Mouse (Mus musculus) ES-E14 (cell line): ENCODE measurements around the gene Tmem240. TPM values are rescaled to one million over a fixed set of nuclear protein-coding genes. Genes with fewer than 3 reads are reported as not detected.
"Not testable (repeated sequence)": the region's sequence is repeated elsewhere in the genome, so short reads cannot be mapped to it uniquely, and the experiment has no call there.

Experiments used
- DNase-seq: peaks from one replicate; pipeline ENCODE4 v3.0.0-alpha.2; 2013; ENCODE audit warnings: low read depth, low spot score
- H3K27ac ChIP-seq: 2 replicates; pipeline ENCODE4 v1.5.1; 2012; ENCODE audit warnings: low read depth, mild to moderate bottlenecking, low read length, moderate library complexity, mixed read lengths; ENCODE audit not compliant: poor library complexity, insufficient read depth, severe bottlenecking
- H3K36me3 ChIP-seq: 2 replicates; pipeline ENCODE4 v1.6.1; 2012; ENCODE audit warnings: mild to moderate bottlenecking, low read length, moderate library complexity, mixed read lengths; ENCODE audit not compliant: control insufficient read depth, poor library complexity, insufficient read depth, severe bottlenecking
- H3K4me1 ChIP-seq, 2 experiments: fragments of 150-350 bp in 1 of 2; sonication (generic) in 1 of 2; 2 replicates each; pipeline ENCODE4 v1.6.1; 2012; ENCODE audit warnings: low read length in 2 of 2, mild to moderate bottlenecking in 1 of 2, mixed read lengths in 1 of 2; ENCODE audit not compliant: control insufficient read depth in 2 of 2, insufficient read depth in 2 of 2, poor library complexity in 1 of 2
- H3K4me3 ChIP-seq, 2 experiments: fragments of 150-350 bp in 1 of 2; sonication (generic) in 1 of 2; 2 replicates each; pipeline ENCODE4 v1.5.1; 2012; ENCODE audit warnings: low read length in 2 of 2, low read depth in 1 of 2, mild to moderate bottlenecking in 1 of 2, mixed read lengths in 1 of 2; ENCODE audit not compliant: insufficient read depth in 1 of 2, poor library complexity in 1 of 2, severe bottlenecking in 1 of 2
- H3K9ac ChIP-seq: 2 replicates; pipeline ENCODE4 v1.6.1; 2012; ENCODE audit warnings: low read depth, mild to moderate bottlenecking, low read length, mixed read lengths; ENCODE audit not compliant: poor library complexity, insufficient read depth, severe bottlenecking
- H3K9me3 ChIP-seq: fragments of 150-350 bp; sonication (generic); 2 replicates; pipeline ENCODE4 v1.6.1; 2012; ENCODE audit warnings: low read depth, mild to moderate bottlenecking, low read length; ENCODE audit not compliant: control insufficient read depth, insufficient read depth
- CHD2 ChIP-seq: IDR thresholded peaks from 2 replicates; pipeline ENCODE4 v1.6.1; 2014; ENCODE audit warnings: mild to moderate bottlenecking, low read depth, low read length, inconsistent platforms
- HCFC1 ChIP-seq: IDR thresholded peaks from 2 replicates; pipeline ENCODE4 v1.6.1; 2012; ENCODE audit warnings: low read length, inconsistent platforms, borderline replicate concordance; ENCODE audit not compliant: insufficient read depth
- MAFK ChIP-seq: IDR thresholded peaks from 2 replicates; pipeline ENCODE4 v1.6.1; 2014; ENCODE audit warnings: mild to moderate bottlenecking, low read depth, low read length, inconsistent platforms; ENCODE audit not compliant: insufficient read depth
- ZC3H11A ChIP-seq: IDR thresholded peaks from 2 replicates; pipeline ENCODE4 v1.6.1; 2012; ENCODE audit warnings: low read depth, mild to moderate bottlenecking, inconsistent platforms, low read length, borderline replicate concordance
- ZNF384 ChIP-seq: IDR thresholded peaks from 2 replicates; pipeline ENCODE4 v1.6.1; 2012; ENCODE audit warnings: low read depth, low read length, inconsistent platforms
- in situ Hi-C, 2 experiments: fragments of 600-800 bp; cut with MboI; formaldehyde crosslinking; loops; one replicate each; pipeline ENCODE4 v1.15.1; 2025; ENCODE audit warnings: low sequenced_read_pairs in 2 of 2, inconsistent platforms in 1 of 2; ENCODE audit not compliant: unreplicated experiment in 2 of 2
- total RNA-seq: library from RNA; depleted of rRNA; stranded (reverse); fragments of 300-350 nt; gene quantifications from 2 replicates; pipeline ENCODE4 v1.2.3, GENCODE M21; 2012; rRNA removed

Gene Tmem240
- total RNA-seq, 1 experiment = 0.22 TPM

DNA sequence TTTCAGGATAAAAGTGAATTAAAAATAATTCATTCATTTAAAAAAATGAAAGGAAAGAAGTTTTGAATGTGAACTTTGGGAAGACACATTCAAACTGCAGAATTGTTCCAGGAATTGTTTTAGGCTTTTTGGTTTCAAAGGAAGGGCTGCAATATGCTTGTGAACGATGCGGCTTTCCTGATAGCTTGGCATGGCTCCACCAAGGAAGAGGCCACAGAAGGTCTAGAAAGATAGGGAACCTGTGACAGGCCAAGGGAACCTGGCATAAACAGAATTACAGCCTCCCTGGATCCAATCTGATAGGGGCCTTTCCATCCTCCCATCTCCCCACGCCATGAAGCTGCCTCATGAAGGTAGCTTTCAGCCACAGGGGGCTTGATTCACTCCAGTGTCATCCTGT is 53.7 kb downstream of the Tmem240 start:
- Histone ChIP-seq H3K4me1 (peaks cover 5 to 7% of the 10 kb centered on the region in 2 experiments; a peak in 3 of 4 replicates), H3K9me3 (no peaks in the 10 kb centered on the region), H3K36me3 (no peaks in the 10 kb centered on the region), H3K27ac (no peak overlapping the region), H3K9ac (no peak overlapping the region), H3K4me3 (no peak overlapping the region)
- no peak for DNase-seq
- TF ChIP-seq HCFC1 (no peak), ZNF384 (no peak), MAFK (no peak), CHD2 (no peak), ZC3H11A (no peak)
- in situ Hi-C loops = no loop called here

DNA sequence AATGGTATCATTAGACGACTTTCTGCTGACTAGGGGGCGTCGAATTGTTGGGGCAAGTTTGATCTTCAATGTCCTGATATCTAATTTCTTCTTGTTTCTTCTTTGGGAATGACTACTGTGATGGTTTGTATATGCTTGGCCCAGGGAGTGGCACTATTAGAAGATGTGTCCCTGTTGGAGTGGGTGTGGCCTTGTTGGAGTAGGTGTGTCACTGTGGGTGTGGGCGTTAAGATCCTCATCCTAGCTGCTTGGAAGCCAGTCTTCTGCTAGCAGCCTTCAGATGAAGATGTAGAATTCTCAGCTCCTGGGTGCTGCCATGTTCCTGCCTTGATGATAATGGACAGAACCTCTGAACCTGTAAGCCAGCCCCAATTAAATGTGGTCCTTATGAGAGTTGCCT is 54.2 kb downstream of the Tmem240 start:
- DNase-seq, H3K9me3 ChIP-seq, H3K36me3 ChIP-seq, in situ Hi-C loops, H3K4me1 ChIP-seq, H3K9ac ChIP-seq, H3K4me3 ChIP-seq, H3K27ac ChIP-seq: not testable (repeated sequence)

DNA sequence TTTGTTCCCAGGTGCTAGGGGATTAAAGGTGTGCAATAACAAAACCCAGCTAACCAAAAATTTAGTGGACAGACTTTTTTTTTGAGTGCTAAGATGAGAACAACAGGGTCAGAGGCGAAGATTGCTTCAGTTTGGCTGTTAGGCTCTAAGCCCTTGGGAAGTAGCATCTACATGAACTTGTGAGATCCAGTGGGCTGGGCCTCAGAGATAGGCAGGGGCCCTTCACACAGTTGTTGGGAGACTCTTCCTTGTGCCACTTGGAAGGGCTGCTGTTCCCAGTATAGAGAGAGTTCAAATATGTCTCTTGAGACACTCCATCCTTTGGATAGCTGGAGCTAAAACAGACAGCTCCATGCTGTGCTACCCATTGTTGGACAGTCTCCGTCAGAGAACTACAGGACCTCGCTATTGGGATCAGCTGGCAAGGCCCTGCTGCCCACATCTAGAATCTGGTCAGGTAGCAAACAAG is 55.5 kb downstream of the Tmem240 start, which contains the start of gene Ankrd65:
TSS of gene Ankrd65 (plus strand) at position 419 of the 469 bp plus-strand sequence.
- Histone ChIP-seq H3K9me3 (no peaks in the 10 kb centered on the region), H3K27ac (no peak within 1 kb of the TSS), H3K36me3 (no peaks in the 10 kb centered on the region), H3K4me3 (no peak within 1 kb of the TSS), H3K4me1 (peaks cover 3 to 4% of the 10 kb centered on the region in 2 experiments; a peak in 3 of 4 replicates), H3K9ac (no peak within 1 kb of the TSS)
- TF ChIP-seq CHD2 (no peak), ZNF384 (no peak), HCFC1 (no peak), ZC3H11A (no peak), MAFK (no peak)
- in situ Hi-C loops = no loop called here
- DNase-seq = no peak

Other genes starting within 250 kb of the Tmem240 start
- 134 and 156 TPM in 2 replicates for gene Gnb1, start 243.4 kb upstream of the Tmem240 start, total RNA-seq
- 73.5 and 88.5 TPM in 2 replicates for gene Nadk, start 172.4 kb upstream of the Tmem240 start, total RNA-seq
- gene Slc35e2, start 133.4 kb upstream of the Tmem240 start, total RNA-seq = 25.5 and 33.5 TPM in 2 replicates
- gene Cdk11b, start 109.9 kb upstream of the Tmem240 start, total RNA-seq = 45.7 and 50.1 TPM in 2 replicates
- not detected in 2 replicates for gene Gm10563, start 89.4 kb upstream of the Tmem240 start, total RNA-seq
- 12.1 and 19.0 TPM in 2 replicates for gene Mmp23, start 81.4 kb upstream of the Tmem240 start, total RNA-seq
- 55.3 and 100 TPM in 2 replicates for gene Mib2, start 65.6 kb upstream of the Tmem240 start, total RNA-seq
- gene Fndc10, start 40.5 kb upstream of the Tmem240 start, total RNA-seq = 10.0 and 22.1 TPM in 2 replicates
- 125 and 129 TPM in 2 replicates for gene Ssu72, start 30.0 kb upstream of the Tmem240 start, total RNA-seq
- 169 and 267 TPM in 2 replicates for gene Atad3a, start 26.3 kb downstream of the Tmem240 start, total RNA-seq
- 4.6 and 10.6 TPM in 2 replicates for gene Vwa1, start 39.9 kb downstream of the Tmem240 start, total RNA-seq
- 0.09 and 0.11 TPM in 2 replicates for gene Tmem88b, start 51.1 kb downstream of the Tmem240 start, total RNA-seq
- gene Ankrd65, start 55.6 kb downstream of the Tmem240 start, total RNA-seq = 0.49 and 0.74 TPM in 2 replicates
- 114 and 157 TPM in 2 replicates for gene Mrpl20, start 68.1 kb downstream of the Tmem240 start, total RNA-seq
- 103 and 171 TPM in 2 replicates for gene Ccnl2, start 77.7 kb downstream of the Tmem240 start, total RNA-seq
- gene Aurkaip1, start 96.5 kb downstream of the Tmem240 start, total RNA-seq = 156 and 162 TPM in 2 replicates
- 14.2 and 14.4 TPM in 2 replicates for gene Mxra8, start 104.9 kb downstream of the Tmem240 start, total RNA-seq
- gene Dvl1, start 112.6 kb downstream of the Tmem240 start, total RNA-seq = 49.8 and 88.0 TPM in 2 replicates
- 0.40 and 0.58 TPM in 2 replicates for gene Tas1r3, start 128.6 kb downstream of the Tmem240 start, total RNA-seq
- gene Cptp, start 134.6 kb downstream of the Tmem240 start, total RNA-seq = 9.7 and 10.1 TPM in 2 replicates
- 106 and 119 TPM in 2 replicates for gene Ints11, start 134.7 kb downstream of the Tmem240 start, total RNA-seq
- 62.2 and 104 TPM in 2 replicates for gene Pusl1, start 157.0 kb downstream of the Tmem240 start, total RNA-seq
- 17.1 and 32.0 TPM in 2 replicates for gene Acap3, start 157.0 kb downstream of the Tmem240 start, total RNA-seq
- 57.9 and 74.1 TPM in 2 replicates for gene Ube2j2, start 209.0 kb downstream of the Tmem240 start, total RNA-seq
- 6.4 and 10.3 TPM in 2 replicates for gene C1qtnf12, start 227.5 kb downstream of the Tmem240 start, total RNA-seq